26 mouse cellular contexts compared by ENCODE assay signal in the genomic region with DNA sequence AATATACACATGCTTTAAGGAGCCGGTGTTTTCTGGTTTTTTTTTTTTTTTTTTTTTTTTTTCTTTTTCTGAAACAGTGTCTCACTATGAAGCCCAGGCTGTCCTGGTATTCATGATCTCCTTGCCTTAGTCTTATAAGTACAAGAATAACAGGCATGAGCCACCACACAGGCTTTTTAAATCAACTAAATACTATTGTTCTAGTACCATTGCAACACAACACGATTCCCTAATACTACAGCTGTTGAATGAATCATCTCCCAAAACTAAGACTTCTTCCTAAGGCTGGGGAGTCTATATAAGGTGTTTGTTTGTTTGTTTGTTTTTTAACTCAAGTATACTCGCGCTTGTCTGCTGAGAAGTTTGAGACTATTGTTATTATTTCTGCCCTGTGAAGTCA.
"Had no signal": no experiment of that assay in that cellular context is flagged by ENCODE, and none has a peak within 500 bp of the region (broad histone marks: within the 10 kb centered on the region; RNA-seq: fewer than 3 reads in every experiment).

No protein-coding gene starts in this region.

- H3K27me3 ChIP-seq: embryonic facial prominence, embryonic 12.5 days; embryonic facial prominence, embryonic 13.5 days; embryonic facial prominence, embryonic 15.5 days; forebrain, embryonic 12.5 days; forebrain, embryonic 13.5 days; forebrain, embryonic 15.5 days had no signal

- DNase-seq: cerebellum, adult 8-10 months; cerebellum, adult 9-10 months; cerebellum, adult 9-11 months; cerebellum, postnatal 10 days; cerebellum, postnatal 14 days; cerebellum, postnatal 25 days; cerebellum, postnatal 36 days; embryo, embryonic 11 days; forebrain, postnatal 0 days; gastrocnemius, postnatal 10 days; gastrocnemius, postnatal 14 days; gastrocnemius, postnatal 25 days; gastrocnemius, postnatal 36 days; heart, adult 18-20 months; heart, adult 2 months had no signal

- H3K9ac ChIP-seq: embryonic facial prominence, embryonic 12.5 days; embryonic facial prominence, embryonic 13.5 days; embryonic facial prominence, embryonic 15.5 days; forebrain, embryonic 12.5 days; forebrain, embryonic 13.5 days; forebrain, embryonic 15.5 days; forebrain, postnatal 0 days had no signal

- H3K4me2 ChIP-seq: embryonic facial prominence, embryonic 12.5 days; embryonic facial prominence, embryonic 13.5 days; embryonic facial prominence, embryonic 15.5 days; forebrain, embryonic 12.5 days; forebrain, embryonic 13.5 days; forebrain, embryonic 15.5 days had no signal

- H3K27ac ChIP-seq: embryonic facial prominence, embryonic 10.5 days; embryonic facial prominence, embryonic 12.5 days; embryonic facial prominence, embryonic 13.5 days; embryonic facial prominence, embryonic 15.5 days; forebrain, embryonic 10.5 days; forebrain, embryonic 12.5 days; forebrain, embryonic 13.5 days; forebrain, embryonic 15.5 days; heart, adult 2 months had no signal

- H3K4me3 ChIP-seq: embryonic facial prominence, embryonic 10.5 days; embryonic facial prominence, embryonic 12.5 days; embryonic facial prominence, embryonic 13.5 days; embryonic facial prominence, embryonic 15.5 days; erythroblast, embryonic 14.5 days; forebrain, embryonic 10.5 days; forebrain, embryonic 12.5 days; forebrain, embryonic 13.5 days; forebrain, embryonic 15.5 days; heart, adult 2 months had no signal

- ATAC-seq: forebrain, embryonic 13.5 days; forebrain, embryonic 14.5 days; forebrain, embryonic 15.5 days; forebrain, embryonic 16.5 days; forebrain, postnatal 0 days had no signal

- H3K9me3 ChIP-seq: embryonic facial prominence, embryonic 10.5 days; embryonic facial prominence, embryonic 12.5 days; embryonic facial prominence, embryonic 13.5 days; embryonic facial prominence, embryonic 15.5 days; forebrain, embryonic 10.5 days; forebrain, embryonic 12.5 days; forebrain, embryonic 13.5 days; forebrain, embryonic 15.5 days had no signal

- H3K4me1 ChIP-seq: embryonic facial prominence, embryonic 10.5 days; embryonic facial prominence, embryonic 12.5 days; embryonic facial prominence, embryonic 13.5 days; embryonic facial prominence, embryonic 15.5 days; forebrain, embryonic 10.5 days; forebrain, embryonic 12.5 days; forebrain, embryonic 13.5 days; forebrain, embryonic 15.5 days had no signal
